Mouse (Mus musculus) heart, postnatal 0 days (tissue): ENCODE results near the gene Tpm1.

Experiments used
- CTCF ChIP-seq: IDR thresholded peaks from 2 replicates; pipeline ENCODE4 v1.5.1; 2016; ENCODE audit warnings: antibody characterized with exemption, control low read depth, low read depth
- EP300 ChIP-seq: IDR thresholded peaks from 2 replicates; pipeline ENCODE4 v1.6.1; 2016; ENCODE audit warnings: antibody characterized with exemption, low read depth

DNA sequence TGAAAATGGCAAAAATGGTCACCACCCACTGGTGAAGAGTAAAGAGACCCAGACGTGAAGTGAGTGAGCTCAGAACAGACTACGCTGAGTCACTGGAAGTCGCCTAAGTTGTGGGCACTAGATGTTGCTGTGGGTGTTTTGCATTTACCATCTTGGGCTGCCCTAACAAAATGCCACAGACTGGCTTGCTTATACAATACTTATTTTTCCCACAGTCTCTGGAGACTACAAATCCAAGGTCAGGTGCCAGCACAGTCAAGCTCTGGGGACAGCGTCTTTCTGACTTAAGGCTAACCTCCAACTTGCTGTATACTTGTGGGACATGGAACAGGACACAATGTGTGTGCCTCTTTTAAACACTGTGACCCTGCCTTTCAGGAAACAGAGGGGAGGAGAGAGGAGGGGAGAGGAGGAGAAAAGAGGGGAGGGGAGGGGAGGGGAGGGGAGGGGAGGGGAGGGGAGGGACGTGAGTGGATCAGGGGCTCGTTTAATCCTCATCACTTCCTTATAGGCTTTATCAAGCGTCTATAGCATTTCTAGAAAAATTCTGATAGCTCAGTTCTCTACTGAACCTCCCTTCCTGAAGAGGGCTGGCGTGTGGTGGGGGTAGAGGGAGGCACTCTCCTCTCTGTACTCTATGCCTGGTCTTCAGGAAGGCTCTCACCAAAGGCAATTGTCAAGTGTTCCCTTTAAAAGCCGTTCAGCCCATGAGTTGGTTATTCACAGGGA, 58.0 kb downstream of the Tpm1 start:
- TF ChIP-seq CTCF (no peak), EP300 (no peak)
